Mouse (Mus musculus) bone marrow, adult 2 months (tissue): ENCODE measurements around the gene Bcl7b.
A peak's percentile ranks its signal among the peaks of the same experiment; 100 is the strongest.

ENCODE experiments used
- CTCF ChIP-seq: fragments of 200-500 bp; IDR thresholded peaks from 2 replicates; pipeline ENCODE4 v1.5.1; 2011; ENCODE audit warnings: low read length, control low read depth; ENCODE audit not compliant: control insufficient read depth, insufficient read depth
- POLR2A ChIP-seq: fragments of 200-500 bp; IDR thresholded peaks from 2 replicates; pipeline ENCODE4 v1.6.1; 2011; ENCODE audit warnings: low read depth, mild to moderate bottlenecking, control low read depth, low read length, borderline replicate concordance; ENCODE audit not compliant: control insufficient read depth

GRCm38 (mm10) chr5:135191620-135192019 lies 23.5 kb downstream of the Bcl7b start:
- TF ChIP-seq POLR2A = no peak
- TF ChIP-seq CTCF = peak; percentile 34
